Mouse (Mus musculus) embryonic facial prominence, embryonic 15.5 days (tissue): Measurements from ENCODE around the gene Sesn1. TPM values are rescaled to one million over a fixed set of nuclear protein-coding genes. Genes with fewer than 3 reads are reported as not detected.

ENCODE experiments used
- ATAC-seq: fragments of 200-750 bp; cut with Nextera tagmentation; 2 replicates; pipeline ENCODE4 v1.8.0; 2017; ENCODE audit warnings: low read depth, moderate TSS enrichment; ENCODE audit not compliant: insufficient number of reproducible peaks, low FRiP score, low TSS enrichment
- H3K27ac ChIP-seq: fragments of 300-500 bp; sonication (generic); replicated peaks from 2 replicates; pipeline ENCODE4 v1.5.1; 2015; ENCODE audit warnings: mild to moderate bottlenecking, inconsistent platforms
- H3K27me3 ChIP-seq: fragments of 300-500 bp; sonication (generic); 2 replicates; pipeline ENCODE4 v1.6.1; 2015; ENCODE audit warnings: inconsistent platforms
- H3K36me3 ChIP-seq: fragments of 300-500 bp; sonication (generic); 2 replicates; pipeline ENCODE4 v1.6.1; 2015; ENCODE audit warnings: mild to moderate bottlenecking, inconsistent platforms
- H3K4me1 ChIP-seq: fragments of 300-500 bp; sonication (generic); 2 replicates; pipeline ENCODE4 v1.6.1; 2015; ENCODE audit warnings: inconsistent platforms
- H3K4me2 ChIP-seq: fragments of 300-500 bp; sonication (generic); replicated peaks from 2 replicates; pipeline ENCODE4 v1.6.1; 2015; ENCODE audit warnings: mild to moderate bottlenecking, inconsistent platforms
- H3K4me3 ChIP-seq: fragments of 300-500 bp; sonication (generic); replicated peaks from 2 replicates; pipeline ENCODE4 v1.5.1; 2015; ENCODE audit warnings: mild to moderate bottlenecking, inconsistent platforms
- H3K9ac ChIP-seq: fragments of 300-500 bp; sonication (generic); 2 replicates; pipeline ENCODE4 v1.6.1; 2015; ENCODE audit warnings: inconsistent platforms
- H3K9me3 ChIP-seq: fragments of 300-500 bp; sonication (generic); replicated peaks from 2 replicates; pipeline ENCODE4 v1.6.1; 2016; ENCODE audit warnings: inconsistent platforms
- WGBS: fragments of 180-500 bp; shearing (Covaris S2); methylation state at CpG from one replicate; pipeline ENCODE4 v1.1.7; 2015; 5-methylcytosine and 5-hydroxymethylcytosine counted together
- polyA plus RNA-seq: library from polyadenylated mRNA; unstranded; fragments of >200 nt; fragmentation: Nextera tagmentation; extraction: Ambion mirVana; gene quantifications from 2 replicates; pipeline ENCODE4 v1.2.1, GENCODE M21; 2015

Sesn1 gene
- polyA plus RNA-seq, 1 experiment from 2014 or later, result 47.7 TPM

DNA sequence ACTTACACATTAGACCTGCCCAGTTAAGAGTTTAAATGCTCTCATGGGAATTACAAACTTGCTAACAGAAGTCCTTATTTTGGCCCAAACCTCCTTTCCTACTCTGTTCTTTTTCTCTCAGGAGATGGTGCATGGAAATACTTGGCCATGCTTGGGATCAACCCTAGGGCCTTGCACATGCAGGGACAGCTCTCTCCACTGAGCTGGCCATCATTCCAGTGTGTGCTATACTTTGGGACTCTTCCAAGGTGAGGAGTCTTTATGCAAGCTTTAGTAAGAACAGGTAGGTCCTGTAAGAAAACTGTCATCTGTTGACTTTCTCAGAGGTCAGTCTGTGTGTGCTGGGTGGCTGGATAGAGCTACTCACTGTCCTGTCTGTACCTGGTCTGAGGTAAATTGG lies 80.8 kb downstream of the Sesn1 start:
- H3K4me3 ChIP-seq, result no peak overlapping the region
- no peak overlapping the region for H3K4me2 ChIP-seq
- no peak for ATAC-seq
- H3K36me3 ChIP-seq, result no peaks in the 10 kb centered on the region
- H3K27ac ChIP-seq, result no peak overlapping the region
- no peak overlapping the region for H3K9ac ChIP-seq
- H3K4me1 ChIP-seq, result peaks cover 39% of the 10 kb centered on the region
- no peaks in the 10 kb centered on the region for H3K27me3 ChIP-seq
- H3K9me3 ChIP-seq, result no peaks in the 10 kb centered on the region

DNA sequence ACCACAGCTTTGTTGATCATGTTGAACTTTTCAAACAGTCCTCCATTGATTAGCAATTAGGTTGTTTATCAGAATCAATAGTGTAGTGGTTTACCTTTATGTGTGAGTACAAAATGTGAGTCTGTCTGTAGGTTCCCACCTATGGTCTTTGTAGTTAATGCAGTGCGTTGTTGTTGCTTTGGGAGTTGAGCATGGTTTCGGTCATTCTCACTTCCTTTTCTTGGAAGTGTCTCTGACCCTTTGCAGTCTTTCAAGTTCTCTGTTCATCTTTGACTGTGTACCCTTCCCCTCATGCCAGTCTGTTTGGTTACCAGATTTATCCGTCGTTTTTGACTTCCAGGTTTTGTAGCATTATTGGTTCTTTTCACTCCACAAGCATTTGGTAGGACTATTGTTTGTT lies 81.6 kb downstream of the Sesn1 start:
- no peak overlapping the region for H3K4me2 ChIP-seq
- no peaks in the 10 kb centered on the region for H3K9me3 ChIP-seq
- 86% methylated on average over 4 of the region's 4 CpGs for WGBS
- H3K36me3 ChIP-seq, result peaks cover 5% of the 10 kb centered on the region; the same call in 1 of the 2 replicates
- no peak overlapping the region for H3K4me3 ChIP-seq
- no peak for ATAC-seq
- H3K27ac ChIP-seq, result no peak overlapping the region
- H3K9ac ChIP-seq, result no peak overlapping the region
- no peaks in the 10 kb centered on the region for H3K27me3 ChIP-seq
- peaks cover 39% of the 10 kb centered on the region for H3K4me1 ChIP-seq

DNA sequence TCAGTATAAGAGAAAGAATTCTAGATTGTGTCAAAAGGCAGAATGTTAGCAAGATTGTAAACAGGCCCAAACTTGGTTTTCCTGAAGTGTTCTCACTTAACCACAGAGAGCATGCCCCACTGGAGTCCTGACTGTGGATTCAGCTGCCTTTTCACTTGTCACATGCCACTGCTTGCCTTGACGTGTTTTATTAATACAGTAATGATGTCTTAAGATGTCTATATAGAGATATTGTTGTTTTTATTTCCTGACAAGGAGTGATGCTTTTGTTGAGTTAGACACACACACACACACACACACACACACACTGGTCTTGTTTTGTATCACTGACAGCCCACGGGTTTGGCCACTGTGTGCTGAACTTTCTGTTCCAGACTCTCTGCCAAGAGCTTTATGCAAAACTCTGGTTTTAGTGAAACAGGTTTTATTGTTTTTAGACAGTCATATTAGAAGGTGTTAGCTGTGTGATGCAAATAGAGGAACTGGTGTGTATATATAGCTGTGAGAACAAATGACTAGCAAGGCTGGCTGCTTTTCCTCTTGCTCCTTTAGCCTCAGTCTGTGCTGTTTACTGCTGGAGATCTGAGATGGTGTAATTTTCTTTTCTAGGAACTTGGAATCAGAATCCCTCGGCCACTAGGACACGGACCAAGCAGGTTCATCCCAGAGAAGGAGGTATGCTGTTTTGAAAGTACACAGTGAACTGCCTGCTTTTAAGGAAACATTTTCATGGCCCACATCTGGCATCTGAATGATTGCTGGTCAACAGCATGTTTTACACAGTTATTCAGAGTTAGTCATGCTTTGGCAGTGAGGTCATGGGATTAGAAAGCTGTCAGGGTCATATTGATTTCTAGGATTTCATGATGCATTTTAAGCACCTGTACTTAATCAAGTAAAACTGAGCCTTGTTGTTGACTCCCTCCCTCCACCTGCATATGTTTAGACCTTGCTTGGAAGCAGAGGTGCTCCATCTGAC lies 84.0 kb downstream of the Sesn1 start:
- 36% methylated on average over 4 of the region's 4 CpGs for WGBS
- Histone ChIP-seq H3K36me3 (peaks cover 12% of the 10 kb centered on the region), H3K4me2 (no peak overlapping the region), H3K9me3 (no peaks in the 10 kb centered on the region), H3K9ac (no peak overlapping the region), H3K27me3 (no peaks in the 10 kb centered on the region), H3K4me3 (no peak overlapping the region), H3K4me1 (peaks cover 28% of the 10 kb centered on the region), H3K27ac (peak overlapping the region; percentile 55)
- ATAC-seq, result no peak

DNA sequence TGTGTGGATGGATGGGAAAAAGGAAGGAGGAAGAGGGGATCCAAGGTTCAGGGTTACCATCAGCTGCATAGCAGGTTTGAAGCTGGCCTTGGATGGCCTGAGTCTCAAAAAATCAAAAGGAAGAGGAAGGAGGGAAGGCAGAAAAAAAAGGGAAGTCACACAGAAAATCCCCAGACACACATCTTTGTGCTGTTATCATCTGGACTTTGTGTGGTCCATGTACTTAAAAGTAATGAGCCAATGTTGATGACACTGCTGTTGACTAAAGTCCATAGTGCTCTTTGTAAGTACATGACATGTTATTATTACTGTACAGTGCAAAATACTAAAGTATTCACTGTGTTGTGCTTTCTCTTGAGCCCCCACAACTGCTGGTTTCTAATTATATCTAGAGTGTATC lies 86.7 kb downstream of the Sesn1 start:
- H3K27me3 ChIP-seq, result no peaks in the 10 kb centered on the region
- no peak overlapping the region for H3K9ac ChIP-seq
- H3K4me3 ChIP-seq, result no peak overlapping the region
- H3K4me1 ChIP-seq, result peaks cover 21% of the 10 kb centered on the region
- H3K4me2 ChIP-seq, result no peak overlapping the region
- H3K9me3 ChIP-seq, result no peaks in the 10 kb centered on the region
- no peak for ATAC-seq
- H3K27ac ChIP-seq, result no peak overlapping the region
- peaks cover 18% of the 10 kb centered on the region for H3K36me3 ChIP-seq

DNA sequence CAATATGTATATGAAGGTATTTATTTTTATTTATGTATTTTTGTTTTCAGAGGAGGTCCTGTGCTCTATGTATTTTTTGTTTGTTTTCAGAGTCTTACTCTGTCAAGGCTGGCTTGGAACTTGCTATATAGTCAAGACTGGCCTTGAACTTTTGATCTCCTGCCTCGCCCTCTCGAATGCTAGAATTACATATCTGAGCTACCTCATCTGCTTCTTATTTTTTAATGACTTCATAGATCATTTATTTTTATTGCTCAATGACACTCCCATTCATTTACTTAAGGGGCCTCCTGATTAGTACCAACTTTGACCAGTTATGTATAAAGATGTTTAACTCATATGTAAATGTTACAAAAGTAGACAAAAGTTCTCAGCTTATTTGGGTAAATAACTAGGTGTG lies 87.1 kb downstream of the Sesn1 start:
- no peak overlapping the region for H3K4me2 ChIP-seq
- no peak overlapping the region for H3K9ac ChIP-seq
- peaks cover 21% of the 10 kb centered on the region for H3K4me1 ChIP-seq
- H3K36me3 ChIP-seq, result peaks cover 18% of the 10 kb centered on the region
- H3K4me3 ChIP-seq, result no peak overlapping the region
- H3K27me3 ChIP-seq, result no peaks in the 10 kb centered on the region
- no peak for ATAC-seq
- 65% methylated on average over 2 of the region's 2 CpGs for WGBS
- no peaks in the 10 kb centered on the region for H3K9me3 ChIP-seq
- H3K27ac ChIP-seq, result no peak overlapping the region

DNA sequence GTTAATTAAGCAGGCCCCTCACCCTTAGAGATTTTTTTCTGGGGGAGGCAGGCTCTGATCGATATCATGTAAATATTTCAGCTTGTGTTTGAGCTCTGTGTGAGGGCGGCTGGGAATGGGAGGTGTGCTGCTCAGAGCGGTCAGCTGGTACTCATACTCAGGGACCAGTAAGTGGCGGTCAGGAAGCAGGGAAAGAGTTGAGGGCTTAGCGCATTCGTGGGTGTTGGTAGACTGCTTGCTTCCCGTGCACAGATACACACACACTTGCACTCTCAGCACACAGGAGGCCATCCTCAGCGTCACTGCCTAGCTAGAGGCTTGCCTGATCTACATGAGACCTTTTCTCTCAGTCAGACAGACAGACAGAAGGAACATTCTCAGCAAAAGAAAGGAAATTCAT lies 91.7 kb downstream of the Sesn1 start:
- H3K27me3 ChIP-seq, result no peaks in the 10 kb centered on the region
- no peaks in the 10 kb centered on the region for H3K4me1 ChIP-seq
- no peak overlapping the region for H3K9ac ChIP-seq
- no peak for ATAC-seq
- H3K4me3 ChIP-seq, result no peak overlapping the region
- 92% methylated on average over 8 of the region's 8 CpGs for WGBS
- H3K27ac ChIP-seq, result no peak overlapping the region
- peaks cover 38% of the 10 kb centered on the region for H3K36me3 ChIP-seq
- H3K4me2 ChIP-seq, result no peak overlapping the region
- H3K9me3 ChIP-seq, result no peaks in the 10 kb centered on the region

DNA sequence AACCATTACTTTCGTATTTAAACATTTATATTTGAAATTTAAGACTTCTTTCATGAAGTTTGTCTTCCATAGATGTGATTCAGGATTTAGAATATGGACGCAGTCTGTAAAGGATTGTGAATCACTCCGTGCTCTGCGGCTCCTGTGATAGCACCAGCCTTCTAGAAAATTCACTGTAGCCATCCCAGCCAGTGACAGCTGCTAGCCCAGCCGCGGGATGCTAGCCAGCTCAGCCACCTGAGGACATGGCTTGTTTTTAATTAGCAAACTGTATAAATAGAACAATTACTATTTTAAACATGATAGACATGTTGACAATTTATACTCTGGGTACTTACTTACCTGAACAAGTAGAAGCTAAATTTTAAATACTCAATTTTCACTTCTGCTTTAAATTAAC lies 92.1 kb downstream of the Sesn1 start:
- WGBS, result 88% methylated on average over 6 of the region's 6 CpGs
- no peak overlapping the region for H3K9ac ChIP-seq
- peaks cover 41% of the 10 kb centered on the region for H3K36me3 ChIP-seq
- ATAC-seq, result no peak
- H3K4me1 ChIP-seq, result no peaks in the 10 kb centered on the region
- H3K27me3 ChIP-seq, result no peaks in the 10 kb centered on the region
- no peak overlapping the region for H3K4me2 ChIP-seq
- no peak overlapping the region for H3K4me3 ChIP-seq
- H3K9me3 ChIP-seq, result no peaks in the 10 kb centered on the region
- H3K27ac ChIP-seq, result no peak overlapping the region

DNA sequence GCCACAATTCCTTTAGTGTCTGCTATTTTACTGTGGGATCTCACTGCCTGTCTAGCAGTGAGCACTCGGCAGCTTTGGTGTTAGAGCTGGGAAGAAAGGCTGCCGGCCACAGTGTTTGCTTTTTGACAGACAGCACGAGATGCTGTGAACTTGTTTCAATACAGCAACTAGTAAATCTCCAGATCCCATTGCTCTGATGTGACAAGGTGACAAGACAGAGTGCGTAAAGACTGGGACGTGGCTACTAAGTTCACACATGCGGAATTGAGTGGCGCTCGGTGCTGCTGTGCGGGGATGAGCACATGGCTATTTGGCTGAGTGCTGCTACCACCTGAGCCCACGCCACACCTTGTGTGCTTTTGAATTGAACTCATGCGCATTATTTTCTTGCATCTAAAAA lies 97.7 kb downstream of the Sesn1 start:
- Histone ChIP-seq H3K27me3 (no peaks in the 10 kb centered on the region), H3K9me3 (no peaks in the 10 kb centered on the region), H3K4me2 (no peak overlapping the region), H3K4me3 (no peak overlapping the region), H3K27ac (no peak overlapping the region), H3K9ac (no peak overlapping the region), H3K4me1 (no peaks in the 10 kb centered on the region), H3K36me3 (peaks cover 41% of the 10 kb centered on the region)
- ATAC-seq, result no peak
- 88% methylated on average over 11 of the region's 11 CpGs for WGBS

DNA sequence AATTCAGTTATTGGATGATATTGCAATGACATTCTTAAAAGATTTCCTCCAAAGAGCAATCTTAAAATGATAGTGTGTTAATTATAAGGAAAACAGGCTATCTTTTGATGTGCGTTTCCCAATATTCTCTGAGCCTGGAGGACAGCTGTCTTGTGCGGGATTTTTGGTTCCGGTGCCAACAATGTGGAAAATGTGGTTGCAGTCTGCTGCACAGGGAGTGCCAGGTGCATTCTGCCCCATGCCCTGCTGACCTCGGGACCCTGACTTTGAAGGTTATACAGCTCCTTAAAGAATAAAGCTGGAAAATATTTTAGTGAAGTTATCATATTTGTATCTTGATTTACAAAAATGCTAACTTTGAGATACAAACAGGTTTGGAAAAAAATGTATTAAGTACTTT lies 98.2 kb downstream of the Sesn1 start:
- H3K4me3 ChIP-seq, result no peak overlapping the region
- H3K4me1 ChIP-seq, result no peaks in the 10 kb centered on the region
- H3K9ac ChIP-seq, result no peak overlapping the region
- peaks cover 38% of the 10 kb centered on the region for H3K36me3 ChIP-seq
- H3K9me3 ChIP-seq, result no peaks in the 10 kb centered on the region
- ATAC-seq, result no peak
- H3K27ac ChIP-seq, result no peak overlapping the region
- no peaks in the 10 kb centered on the region for H3K27me3 ChIP-seq
- 76% methylated on average over 4 of the region's 4 CpGs for WGBS
- H3K4me2 ChIP-seq, result no peak overlapping the region

DNA sequence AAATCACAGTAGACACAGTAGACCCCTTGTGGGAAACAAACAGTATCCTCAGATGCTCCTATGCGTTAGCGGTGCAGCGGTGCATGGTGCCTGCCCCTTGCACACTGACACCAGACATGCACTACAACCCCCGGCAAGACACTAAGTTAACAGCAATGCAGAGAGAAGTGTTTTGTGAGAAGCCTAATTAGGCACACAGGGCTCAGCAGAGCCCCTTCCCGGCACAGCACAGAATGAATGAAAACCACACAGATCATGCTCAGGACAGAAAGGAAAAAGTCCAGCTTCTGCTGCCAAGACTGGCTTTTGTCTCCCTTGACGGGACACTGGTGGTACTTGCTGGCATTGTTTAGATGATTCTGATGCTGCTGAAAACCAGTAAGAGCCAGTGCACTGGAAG lies 99.2 kb downstream of the Sesn1 start:
- WGBS, result 78% methylated on average over 6 of the region's 6 CpGs
- no peaks in the 10 kb centered on the region for H3K9me3 ChIP-seq
- H3K9ac ChIP-seq, result no peak overlapping the region
- ATAC-seq, result no peak
- H3K36me3 ChIP-seq, result peaks cover 34% of the 10 kb centered on the region
- H3K4me3 ChIP-seq, result no peak overlapping the region
- no peaks in the 10 kb centered on the region for H3K27me3 ChIP-seq
- no peaks in the 10 kb centered on the region for H3K4me1 ChIP-seq
- no peak overlapping the region for H3K4me2 ChIP-seq
- no peak overlapping the region for H3K27ac ChIP-seq

DNA sequence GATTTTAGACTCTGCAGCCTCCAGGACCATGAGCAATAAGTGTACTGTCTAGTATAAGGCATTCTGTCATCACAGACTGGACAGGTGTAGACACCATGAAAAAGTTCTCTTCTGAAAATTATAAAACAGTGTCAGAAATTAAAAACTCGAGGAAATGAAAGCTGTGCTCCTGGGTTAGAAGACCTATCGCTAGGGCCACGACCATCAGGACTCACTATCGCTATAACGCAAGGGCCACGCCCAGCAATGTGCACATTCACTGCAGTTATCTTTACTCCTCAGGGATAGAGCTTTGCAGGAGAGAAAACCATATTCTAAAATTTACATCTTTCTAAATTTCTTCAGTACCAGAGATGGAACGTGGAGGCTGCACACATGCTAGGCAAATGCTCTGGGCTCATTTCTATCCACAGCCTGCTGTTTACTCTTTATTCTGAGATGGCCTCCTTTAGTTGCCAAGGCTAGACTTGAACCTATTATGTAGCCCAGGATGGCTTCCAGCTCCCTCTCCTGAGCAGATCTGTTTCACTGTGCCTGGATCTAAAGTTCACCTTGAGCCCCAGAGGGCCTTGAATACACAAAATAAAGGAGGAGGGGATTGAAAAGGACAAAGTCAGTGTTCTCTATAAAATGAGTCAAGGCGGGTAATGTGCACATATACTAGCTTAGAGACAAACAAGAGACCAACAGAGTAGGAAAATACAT lies 102.7 kb downstream of the Sesn1 start:
- H3K4me2 ChIP-seq, result no peak overlapping the region
- 89% methylated on average over 8 of the region's 8 CpGs for WGBS
- H3K4me1 ChIP-seq, result no peaks in the 10 kb centered on the region
- peaks cover 10% of the 10 kb centered on the region for H3K36me3 ChIP-seq
- ATAC-seq, result no peak
- no peak overlapping the region for H3K4me3 ChIP-seq
- H3K9ac ChIP-seq, result no peak overlapping the region
- no peaks in the 10 kb centered on the region for H3K27me3 ChIP-seq
- no peaks in the 10 kb centered on the region for H3K9me3 ChIP-seq
- H3K27ac ChIP-seq, result no peak overlapping the region
